Mouse (Mus musculus): Measurements from ENCODE around the gene Gm9508.
A peak's percentile ranks its signal among the peaks of the same experiment; 100 is the strongest.

The Gm9508 gene

GRCm38 (mm10) chr10:77667402-77667801, 29.6 kb downstream of the Gm9508 start:
- no peak for DNase-seq

- peak in 1 of 2 experiments; percentile 34 for DNase-seq
Observed at GRCm38 (mm10) chr10:77666342-77666741, 30.7 kb downstream of the Gm9508 start.

GRCm38 (mm10) chr10:77663949-77664665, 32.9 kb downstream of the Gm9508 start:
- no peak for DNase-seq

GRCm38 (mm10) chr10:77658286-77658994, 38.6 kb downstream of the Gm9508 start:
- no peak for DNase-seq

- DNase-seq: no peak
Observed at GRCm38 (mm10) chr10:77652046-77652445, 45.0 kb downstream of the Gm9508 start.

GRCm38 (mm10) chr10:77647901-77648300, 49.1 kb downstream of the Gm9508 start:
- no peak for DNase-seq

GRCm38 (mm10) chr10:77647461-77647860, 49.6 kb downstream of the Gm9508 start:
- no peak for DNase-seq
